Mouse (Mus musculus) neural tube, embryonic 14.5 days (tissue): ENCODE results near the gene Kalrn. TPM values are rescaled to one million over a fixed set of nuclear protein-coding genes. Genes with fewer than 3 reads are reported as not detected.

Experiments
- polyA plus RNA-seq: library from polyadenylated mRNA; unstranded; fragments of >200 nt; fragmentation: Nextera tagmentation; extraction: Ambion mirVana; gene quantifications from 2 replicates; pipeline ENCODE4 v1.2.1, GENCODE M21; 2014

The Kalrn gene
- polyA plus RNA-seq, 1 experiment from 2014 or later = 34.2 TPM

Other genes starting within 250 kb of the Kalrn start
- not detected in 2 replicates for gene Ropn1, start 76.4 kb upstream of the Kalrn start, polyA plus RNA-seq
- 4.2 and 5.2 TPM in 2 replicates for gene Ccdc14, start 117.1 kb upstream of the Kalrn start, polyA plus RNA-seq
- gene Mylk, start 171.7 kb upstream of the Kalrn start, polyA plus RNA-seq = 1.5 and 3.8 TPM in 2 replicates